8 mouse cellular contexts compared by ENCODE assay signal in genomic region chr5:3197952-3198841, GRCm38 (mm10).
DNase-seq lines count a peak whose midpoint lies in the region; ATAC-seq and TF ChIP-seq lines count a peak whose summit lies in the region.

No protein-coding gene starts in this region.

- H3K9ac ChIP-seq in kidney, embryonic 14.5 days (ENCODE audit: low read depth, low read length), result peak overlapping the region; percentile 18; the same call in 1 of the 2 replicates
- no peak overlapping the region for H3K9ac ChIP-seq in hindbrain, postnatal 0 days (replicated peaks; ENCODE audit: low read length)

- peaks cover 4% of the 10 kb centered on the region for H3K9me3 ChIP-seq in G1E (replicated peaks)
- no peaks in the 10 kb centered on the region for H3K9me3 ChIP-seq in kidney, embryonic 14.5 days (ENCODE audit: control insufficient read depth, low read length)
- no peaks in the 10 kb centered on the region for H3K9me3 ChIP-seq in hindbrain, postnatal 0 days (ENCODE audit: low read length)

- ATAC-seq in G1E (ENCODE audit: extremely low read depth, insufficient number of reproducible peaks, low FRiP score, poor library complexity, severe bottlenecking), result peak; percentile 94
- ATAC-seq in kidney, embryonic 14.5 days (ENCODE audit: low FRiP score, low TSS enrichment), result peak; percentile 89
- no peak for ATAC-seq in hindbrain, postnatal 0 days

- TF ChIP-seq CTCF in G1E (IDR thresholded peaks at IDR 0.05; ENCODE audit: low read depth, low read length), result no peak
- TF ChIP-seq CTCF in hindbrain, postnatal 0 days (IDR thresholded peaks at IDR 0.05; ENCODE audit: low read depth), result no peak

- peak; percentile 58 for DNase-seq in G1E (ENCODE audit: low spot score)
- DNase-seq in adrenal gland, adult 18-20 months (ENCODE audit: low spot score in 2 of 2), result peak; percentile 2 to 21
- peak; percentile 98 for DNase-seq in heart, adult 11 months
- DNase-seq in lung, postnatal 10 days, result peak; percentile 64
- DNase-seq in yolk sac, embryonic 10.5 days (ENCODE audit: low spot score), result peak; percentile 70
- no peak for DNase-seq in right cerebral cortex, adult 18-20 months
- DNase-seq in hindbrain, postnatal 0 days (ENCODE audit: low spot score), result no peak

- WGBS in kidney, embryonic 14.5 days, result 36% methylated on average over 16 of the region's 16 CpGs
- WGBS in hindbrain, postnatal 0 days, result 67% methylated on average over 16 of the region's 16 CpGs

- H3K4me1 ChIP-seq in G1E (ENCODE audit: insufficient read depth, low read depth, low read length), result peaks cover 40% of the 10 kb centered on the region
- H3K4me1 ChIP-seq in kidney, embryonic 14.5 days (ENCODE audit: control insufficient read depth, insufficient read depth, low read length), result peaks cover 7% of the 10 kb centered on the region; the same call in 1 of the 2 replicates
- no peaks in the 10 kb centered on the region for H3K4me1 ChIP-seq in hindbrain, postnatal 0 days (ENCODE audit: insufficient read depth, low read length)

- H3K4me2 ChIP-seq in kidney, embryonic 14.5 days (replicated peaks; ENCODE audit: low read depth, low read length), result peak overlapping the region; percentile 4
- no peak overlapping the region for H3K4me2 ChIP-seq in hindbrain, postnatal 0 days (ENCODE audit: low read depth, low read length)

- H3K27me3 ChIP-seq in G1E (ENCODE audit: insufficient read depth, low read length), result no peaks in the 10 kb centered on the region
- H3K27me3 ChIP-seq in kidney, embryonic 14.5 days (ENCODE audit: control insufficient read depth, insufficient read depth, low read length), result no peaks in the 10 kb centered on the region
- H3K27me3 ChIP-seq in hindbrain, postnatal 0 days (ENCODE audit: insufficient read depth, low read length), result no peaks in the 10 kb centered on the region

- H3K27ac ChIP-seq in kidney, embryonic 14.5 days (ENCODE audit: low read depth, low read length), result peak overlapping the region; percentile 56; the same call in 1 of the 2 replicates
- H3K27ac ChIP-seq in hindbrain, postnatal 0 days, result no peak overlapping the region

- H3K36me3 ChIP-seq in G1E (replicated peaks), result peaks cover 3% of the 10 kb centered on the region
- no peaks in the 10 kb centered on the region for H3K36me3 ChIP-seq in kidney, embryonic 14.5 days (ENCODE audit: control insufficient read depth, insufficient read depth, low read length)
- no peaks in the 10 kb centered on the region for H3K36me3 ChIP-seq in hindbrain, postnatal 0 days (ENCODE audit: insufficient read depth, low read length)

- peak overlapping the region; percentile 69 for H3K4me3 ChIP-seq in G1E (ENCODE audit: low read depth, low read length)
- no peak overlapping the region for H3K4me3 ChIP-seq in kidney, embryonic 14.5 days (ENCODE audit: low read length)
- H3K4me3 ChIP-seq in hindbrain, postnatal 0 days (ENCODE audit: low read length), result no peak overlapping the region

Comparison
In these comparisons a context has a peak if more than half of its experiments do, and no peak if none do; other contexts are left out.
1. DNase-seq: peak in G1E (single experiment), adrenal gland, adult 18-20 months (2 of 2), heart, adult 11 months (single experiment), lung, postnatal 10 days (single experiment) and yolk sac, embryonic 10.5 days (single experiment); none in right cerebral cortex, adult 18-20 months (single experiment) and hindbrain, postnatal 0 days (single experiment).